Mouse (Mus musculus) left cerebral cortex, postnatal 10 days (tissue): ENCODE measurements around the gene Fam98b. TPM values are rescaled to one million over a fixed set of nuclear protein-coding genes. Genes with fewer than 3 reads are reported as not detected.

Source experiments
- DNase-seq, 2 experiments: peaks; one replicate each; pipeline ENCODE4 v3.0.0; 2021 to 2022; ENCODE audit warnings: low spot score in 2 of 2, mixed read lengths in 1 of 2; ENCODE audit errors: extremely low spot score in 1 of 2
- intact Hi-C: fragments of 180-260 bp; cut with DNase I; formaldehyde crosslinking; loops from one replicate; pipeline ENCODE4 v1.15.1; 2025
- total RNA-seq, 2 experiments: library from RNA; stranded (reverse); gene quantifications; 2 replicates each; pipeline ENCODE4 v1.2.3; 2021

The Fam98b gene
- total RNA-seq = 10 to 100 TPM; 50.1 to 51.6 TPM

GRCm38 (mm10) chr2:117249255-117250000 lies at the start of gene Fam98b:
TSS of gene Fam98b (plus strand) at chr2:117249739.
- peak; percentile 89 to 90 for DNase-seq
- intact Hi-C loops = loop anchor here (5.0 kb wide), 1 partner anchor 352 kb away; no protein-coding TSS in a partner anchor

- no peak for DNase-seq
- intact Hi-C loops = no loop called here
Observed at GRCm38 (mm10) chr2:117200869-117201338, 48.6 kb upstream of the Fam98b start.

DNA sequence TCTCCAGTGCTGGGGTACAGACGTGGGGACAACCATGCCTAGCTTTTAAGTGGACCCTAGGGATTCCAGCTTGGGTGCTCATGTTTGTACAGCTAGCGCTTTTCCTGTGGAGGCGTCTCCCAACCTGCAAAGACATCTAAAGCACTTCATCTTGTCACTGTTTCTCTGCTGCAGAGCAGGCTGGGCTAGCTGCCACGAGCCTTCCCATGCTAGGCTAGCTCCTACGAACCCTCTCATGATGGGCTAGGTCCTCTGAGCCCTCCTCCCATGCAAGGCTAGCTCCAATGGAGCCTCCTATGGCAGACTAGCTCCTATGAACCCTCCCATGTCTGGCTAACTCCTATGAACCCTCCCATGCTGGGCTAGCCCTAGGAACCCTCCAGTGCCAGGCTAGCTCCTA lies 46.2 kb upstream of the Fam98b start:
- DNase-seq = peak in 1 of 2 experiments; percentile 36
- intact Hi-C loops = no loop called here

- intact Hi-C loops = no loop called here
- no peak for DNase-seq
Observed at GRCm38 (mm10) chr2:117204534-117204933, 45.0 kb upstream of the Fam98b start.

GRCm38 (mm10) chr2:117205066-117205465 lies 44.5 kb upstream of the Fam98b start:
- DNase-seq = no peak

DNA sequence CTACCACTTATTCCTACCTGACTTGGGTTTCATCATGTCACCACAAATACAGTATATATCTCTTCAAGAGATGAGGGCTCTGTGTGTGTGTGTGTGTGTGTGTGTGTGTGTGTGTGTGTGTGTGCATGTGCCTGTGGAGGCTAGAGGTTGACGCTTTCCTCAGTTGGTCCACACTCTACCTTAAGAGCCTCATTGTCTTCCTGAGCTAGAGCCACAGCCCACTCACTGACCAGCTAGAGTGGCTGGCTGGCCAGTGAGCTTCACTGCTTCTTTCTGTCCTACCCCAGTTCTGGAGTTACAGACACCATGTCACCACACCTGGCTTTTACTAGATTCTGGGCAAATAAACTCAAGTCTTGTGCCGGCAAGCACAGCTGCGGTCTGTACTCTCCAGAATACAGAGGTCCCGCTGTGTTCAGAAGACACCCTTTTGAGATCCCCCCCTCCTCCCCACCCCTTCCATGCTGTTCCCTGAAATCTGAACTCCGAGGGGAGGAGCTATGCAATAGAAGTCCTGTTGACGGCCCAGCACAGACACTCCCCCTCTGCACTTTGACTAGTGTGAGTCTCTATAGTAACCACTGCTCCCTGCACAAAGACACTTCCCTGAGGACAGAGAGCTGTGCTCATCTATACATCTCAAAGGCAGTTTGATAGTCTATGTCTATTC lies 39.0 kb upstream of the Fam98b start:
- DNase-seq = peak in 1 of 2 experiments; percentile 35
- intact Hi-C loops = no loop called here

More at GRCm38 (mm10) chr2:117205066-117205465, 44.5 kb upstream of the Fam98b start:
- intact Hi-C loops = no loop called here

DNA sequence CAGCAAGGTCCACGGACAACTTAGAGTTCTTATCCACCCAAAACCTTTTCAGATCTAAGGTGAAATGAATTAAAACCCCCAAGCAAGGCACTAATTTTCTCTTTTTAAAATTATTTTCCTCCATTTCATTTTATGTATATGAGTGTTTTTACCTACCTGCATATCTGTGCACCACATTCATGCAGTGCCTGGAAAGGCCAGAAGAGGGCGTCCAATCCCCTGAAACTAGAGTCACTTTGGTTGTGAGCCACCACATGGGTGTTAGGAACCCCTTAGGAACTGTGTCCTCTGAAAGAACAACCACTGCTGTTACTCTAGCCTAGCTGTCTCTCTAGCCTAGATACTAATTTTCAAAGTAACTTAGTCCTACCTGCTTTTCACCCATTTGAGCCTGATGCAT lies 33.4 kb upstream of the Fam98b start:
- no peak for DNase-seq
- intact Hi-C loops = no loop called here

GRCm38 (mm10) chr2:117217695-117218216 lies 31.8 kb upstream of the Fam98b start:
- intact Hi-C loops = no loop called here
- peak in 1 of 2 experiments; percentile 31 for DNase-seq

DNA sequence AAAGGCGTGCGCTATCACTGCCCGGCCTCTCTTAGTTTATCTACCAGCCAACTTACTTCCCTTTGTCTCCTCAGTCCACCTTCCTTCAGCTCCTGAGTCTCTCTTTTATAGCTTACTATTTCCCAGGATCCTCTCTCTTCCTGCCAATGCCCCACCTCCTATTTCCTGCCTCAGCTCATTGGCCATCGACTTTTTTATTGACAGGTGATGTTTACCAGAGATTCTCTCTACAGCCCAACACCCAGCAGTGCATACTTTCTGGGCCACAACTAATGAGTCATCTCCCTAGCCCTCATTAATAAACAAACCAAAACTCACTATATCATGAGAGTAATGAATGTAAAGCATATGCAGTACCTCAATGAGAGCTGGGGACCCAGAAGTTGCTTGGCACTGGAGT lies 30.0 kb upstream of the Fam98b start:
- no peak for DNase-seq
- intact Hi-C loops = no loop called here

DNA sequence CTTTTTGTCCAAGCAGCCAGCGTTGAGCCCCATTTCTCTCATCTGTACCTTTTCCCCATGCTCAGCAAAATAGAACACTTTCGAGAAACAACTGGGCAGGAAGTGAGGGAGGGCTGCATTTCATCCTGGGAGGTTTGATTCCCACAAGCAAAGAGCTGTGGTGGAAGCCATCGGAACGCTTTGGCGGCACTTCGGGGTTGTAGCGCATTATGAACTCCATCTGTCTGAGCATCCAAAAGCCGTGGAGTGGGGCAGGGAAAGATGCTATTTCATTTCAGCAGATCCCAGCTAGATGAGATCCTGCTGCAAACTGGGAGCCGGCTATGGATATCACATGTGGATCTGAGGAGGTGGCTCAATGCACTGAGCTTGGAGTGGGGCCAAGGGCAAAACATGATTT lies 26.9 kb upstream of the Fam98b start:
- DNase-seq = no peak
- intact Hi-C loops = no loop called here

- DNase-seq = peak in 1 of 2 experiments; percentile 51
Observed at GRCm38 (mm10) chr2:117228601-117229125, 20.9 kb upstream of the Fam98b start.

DNA sequence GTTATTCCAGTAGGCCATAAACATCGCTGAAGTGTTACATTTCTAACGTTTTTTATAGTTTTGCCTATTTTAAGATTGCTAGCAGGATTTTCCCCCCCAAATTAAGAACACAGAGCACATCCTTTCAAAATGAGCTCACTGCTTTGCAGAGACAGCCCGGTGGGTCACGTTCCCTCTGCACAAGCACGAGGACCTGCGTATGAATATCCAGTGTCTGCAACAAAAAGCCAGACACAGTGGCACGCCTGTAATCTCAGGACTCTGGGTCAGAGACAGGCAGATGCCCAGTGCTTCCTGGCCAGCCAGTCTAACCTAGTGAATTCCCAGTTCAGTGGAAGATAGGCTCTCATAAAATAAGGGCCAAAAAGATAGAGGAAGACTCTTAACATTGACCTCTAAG lies 19.3 kb upstream of the Fam98b start:
- DNase-seq = peak in 1 of 2 experiments; percentile 36
- intact Hi-C loops = loop anchor here (2.0 to 5.0 kb wide), 2 partner anchors 48 to 333 kb away; no protein-coding TSS in a partner anchor

More at GRCm38 (mm10) chr2:117228601-117229125, 20.9 kb upstream of the Fam98b start:
- intact Hi-C loops = loop anchor here (5.0 kb wide), 1 partner anchor 106 kb away; the partner anchor contains the start of gene Spred1

DNA sequence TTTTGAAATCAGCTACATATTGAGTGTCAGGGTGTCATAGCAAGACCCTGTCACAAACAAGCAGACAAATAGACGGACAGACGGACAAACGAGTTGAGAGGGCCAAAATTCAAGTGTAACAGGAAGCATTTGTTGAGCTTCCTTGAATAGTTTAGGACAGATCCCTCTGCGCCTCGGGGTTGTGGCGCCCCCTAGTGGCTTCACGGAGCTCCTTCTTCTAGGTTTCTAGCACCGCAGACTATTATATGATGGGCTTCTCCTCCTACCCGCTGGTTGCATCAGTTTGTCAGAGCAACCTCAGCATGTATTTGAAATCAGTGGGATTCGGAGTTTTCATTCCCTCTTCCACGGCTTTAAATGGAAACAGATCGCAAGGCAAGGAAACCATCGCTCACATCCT lies 18.3 kb upstream of the Fam98b start:
- intact Hi-C loops = loop anchor here (2.0 to 5.0 kb wide), 2 partner anchors 49 to 334 kb away; no protein-coding TSS in a partner anchor
- DNase-seq = peak; percentile 83 to 92

DNA sequence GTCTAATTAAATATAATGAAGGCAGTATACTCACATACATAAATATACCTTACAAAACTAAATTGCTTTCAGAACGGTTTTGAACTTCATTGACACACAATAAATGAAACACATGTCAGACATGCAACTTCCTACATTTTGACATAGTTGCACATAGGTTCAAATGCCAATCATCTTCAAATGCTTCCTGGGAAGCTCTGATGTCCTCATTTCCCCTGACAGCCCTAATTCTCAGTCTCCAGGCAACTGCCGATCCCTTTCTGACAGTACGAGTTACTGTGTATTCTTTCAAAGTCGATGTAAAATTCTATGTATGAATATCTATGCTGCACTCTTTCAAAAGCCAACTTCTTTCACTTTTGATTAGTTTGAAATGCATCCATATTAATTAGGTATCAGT lies 7.6 kb upstream of the Fam98b start:
- intact Hi-C loops = no loop called here

DNA sequence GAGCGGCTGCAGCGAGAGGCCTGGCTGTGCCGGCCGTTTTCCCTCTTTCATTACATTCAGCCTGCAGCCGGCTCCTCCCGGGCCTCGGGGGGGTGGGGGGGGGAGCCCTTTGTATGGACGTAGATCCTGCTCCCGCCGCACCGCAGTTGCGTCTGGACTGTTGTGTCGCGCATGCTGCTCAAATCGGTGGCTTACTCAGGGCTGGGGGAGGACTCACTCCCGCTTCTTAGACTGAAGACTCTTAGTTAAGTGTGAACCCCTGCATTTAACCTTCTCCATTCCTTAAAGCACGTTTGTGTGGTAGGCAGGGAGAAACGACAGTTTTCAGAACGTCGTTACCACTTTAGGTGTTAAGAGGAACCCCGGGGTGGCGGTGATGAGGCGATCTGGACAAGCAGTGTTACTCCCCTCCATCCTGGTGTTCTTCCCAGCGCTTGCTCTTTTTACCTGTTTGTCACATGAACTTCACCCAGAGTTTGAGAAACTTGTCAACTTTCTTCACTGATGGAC lies 517 bp downstream of the Fam98b start:
- intact Hi-C loops = no loop called here
- no peak for DNase-seq

More for the DNA sequence above, 7.6 kb upstream of the Fam98b start:
- DNase-seq = no peak

DNA sequence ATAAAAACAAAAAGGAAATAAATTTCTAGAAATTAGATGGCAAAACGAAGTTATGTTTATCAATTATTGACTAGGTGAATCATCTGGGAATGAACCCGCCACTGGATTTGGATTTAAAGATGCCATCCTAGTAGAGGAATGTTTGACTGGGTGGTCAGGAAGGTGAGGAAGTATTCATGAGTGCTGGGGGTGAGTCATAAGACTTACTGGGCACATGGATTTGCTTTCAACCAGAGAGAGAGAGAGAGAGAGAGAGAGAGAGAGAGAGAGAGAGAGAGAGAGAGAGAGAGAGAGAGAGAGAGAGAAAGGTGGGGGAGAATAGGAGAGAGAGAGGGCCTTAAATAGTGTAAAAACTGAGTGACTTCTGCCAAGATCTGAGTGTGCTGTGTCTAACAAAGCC lies 5.9 kb downstream of the Fam98b start:
- intact Hi-C loops = no loop called here

DNA sequence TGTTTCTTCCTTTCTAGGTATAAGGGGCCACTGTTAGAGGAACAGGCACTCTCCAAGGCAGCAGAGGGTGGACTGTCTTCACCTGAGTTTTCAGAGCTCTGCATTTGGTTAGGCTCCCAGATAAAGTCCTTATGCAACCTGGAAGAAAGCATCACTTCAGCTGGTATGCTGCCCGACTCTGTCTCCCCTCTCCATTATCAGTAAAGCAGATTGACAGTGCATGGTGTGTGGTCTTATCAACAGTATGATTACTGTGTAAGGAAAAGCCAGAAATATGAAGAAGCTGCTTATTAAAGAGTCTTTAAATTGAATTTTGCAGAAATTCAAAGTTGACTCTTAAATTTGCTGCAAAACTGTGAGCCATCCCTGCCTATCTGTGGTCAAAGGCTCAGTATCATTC lies 8.1 kb downstream of the Fam98b start:
- DNase-seq = no peak
- intact Hi-C loops = no loop called here

More for the DNA sequence above, 5.9 kb downstream of the Fam98b start:
- no peak for DNase-seq

GRCm38 (mm10) chr2:117262184-117262583 lies 12.6 kb downstream of the Fam98b start:
- DNase-seq = no peak
- intact Hi-C loops = loop anchor here (2.0 kb wide), 1 partner anchor 177 kb away; no protein-coding TSS in a partner anchor
